In the genomic region with DNA sequence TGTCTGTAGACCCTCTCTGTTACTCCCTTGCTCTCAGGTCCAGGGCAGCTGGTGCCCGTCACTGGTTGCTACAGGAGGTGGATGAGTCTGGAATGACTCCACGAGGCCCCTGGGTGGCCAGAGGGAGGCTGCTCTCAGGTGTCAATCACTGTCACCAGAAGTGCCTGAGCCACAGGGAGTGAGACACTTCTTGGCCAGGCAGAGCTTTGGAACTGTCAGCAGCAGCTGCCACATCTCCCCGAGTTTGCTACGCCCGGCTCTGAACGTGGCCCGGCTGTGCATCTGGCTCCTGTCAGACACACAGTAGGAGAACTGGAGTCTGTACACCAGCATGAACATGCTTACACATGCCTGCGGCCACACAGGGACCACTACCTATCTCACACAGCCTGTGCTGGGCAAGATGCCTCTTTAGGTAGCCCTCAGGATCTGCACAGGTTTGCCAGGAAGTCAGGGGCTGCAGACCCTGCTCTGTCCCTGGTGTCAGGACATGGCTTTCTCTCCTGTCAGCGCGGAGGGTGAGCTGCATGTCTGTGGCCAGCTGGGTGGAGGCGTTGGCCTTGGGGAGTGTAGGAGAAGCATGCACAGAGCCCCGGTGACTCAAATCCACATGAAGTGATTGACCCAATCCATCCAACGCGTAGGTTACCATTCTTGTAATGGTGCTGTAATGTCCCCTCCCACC, we compare ENCODE assay signal across 11 mouse cellular contexts. TPM values are rescaled to one million over a fixed set of nuclear protein-coding genes. Genes with fewer than 3 reads are reported as not detected.
DNase-seq lines count a peak whose midpoint lies in the region; ATAC-seq and TF ChIP-seq lines count a peak whose summit lies in the region.
"Had no signal": no experiment of that assay in that cellular context is flagged by ENCODE, and none has a peak within 500 bp of the region (broad histone marks: within the 10 kb centered on the region; RNA-seq: fewer than 3 reads in every experiment).

No protein-coding gene starts in this region.

- no peak for TF ChIP-seq CTCF in kidney, postnatal 0 days (IDR thresholded peaks at IDR 0.05; ENCODE audit: low read depth)
- TF ChIP-seq CTCF in cortical plate, adult 2 months (IDR thresholded peaks at IDR 0.05; ENCODE audit: extremely low read depth, insufficient read depth, low read length): no peak

- 0 out of 2 replicates have a peak, but pooled peaks have one; percentile 19 for ATAC-seq in kidney, postnatal 0 days (replicated peaks; ENCODE audit: low FRiP score, low read depth)
- ATAC-seq in heart, embryonic 13.5 days (ENCODE audit: extremely low read depth, insufficient number of reproducible peaks, low FRiP score, low TSS enrichment): peak; percentile 38; the same call in 1 of the 2 replicates

- no peaks in the 10 kb centered on the region for H3K9me3 ChIP-seq in kidney, postnatal 0 days (replicated peaks; ENCODE audit: low read length)
- H3K9me3 ChIP-seq in heart, embryonic 13.5 days: no peaks in the 10 kb centered on the region
- H3K9me3 ChIP-seq: G1E; liver, embryonic 15.5 days had no signal

- DNase-seq in kidney, postnatal 0 days (ENCODE audit: low spot score): peak; percentile 61
- no peak for DNase-seq in kidney, adult 18-20 months
- peak; percentile 53 for DNase-seq in lung, postnatal 14 days
- no peak for DNase-seq in layer of hippocampus, adult 18-20 months (ENCODE audit: low spot score in 2 of 2)
- DNase-seq in cerebellum, adult 9-10 months: no peak
- no peak for DNase-seq in thymus, postnatal 25 days
- DNase-seq: thymus, postnatal 4 days had no signal

- no peak overlapping the region for H3K9ac ChIP-seq in kidney, postnatal 0 days (ENCODE audit: low read depth, low read length)
- H3K9ac ChIP-seq in heart, embryonic 13.5 days: peak overlapping the region; percentile 19; the same call in 1 of the 2 replicates
- H3K9ac ChIP-seq: liver, embryonic 15.5 days had no signal

- H3K4me3 ChIP-seq in kidney, postnatal 0 days (replicated peaks; ENCODE audit: low read depth, low read length): no peak overlapping the region
- H3K4me3 ChIP-seq in cortical plate, adult 2 months (ENCODE audit: insufficient read depth, low read length): no peak overlapping the region
- no peak overlapping the region for H3K4me3 ChIP-seq in heart, embryonic 13.5 days
- H3K4me3 ChIP-seq: liver, embryonic 15.5 days had no signal

- TF ChIP-seq POLR2A in cortical plate, adult 2 months (IDR thresholded peaks at IDR 0.05; ENCODE audit: extremely low read depth, insufficient read depth, low read length): no peak

- H3K4me2 ChIP-seq in kidney, postnatal 0 days (ENCODE audit: low read length): no peak overlapping the region
- H3K4me2 ChIP-seq in heart, embryonic 13.5 days: no peak overlapping the region
- H3K4me2 ChIP-seq: liver, embryonic 15.5 days had no signal

- H3K27me3 ChIP-seq in kidney, postnatal 0 days (ENCODE audit: insufficient read depth, low read length): no peaks in the 10 kb centered on the region
- no peaks in the 10 kb centered on the region for H3K27me3 ChIP-seq in heart, embryonic 13.5 days (replicated peaks)
- H3K27me3 ChIP-seq: liver, embryonic 15.5 days had no signal

- H3K36me3 ChIP-seq in kidney, postnatal 0 days (ENCODE audit: insufficient read depth, low read length): 0 out of 2 replicates have a peak, but pooled peaks cover 13% of the 10 kb centered on the region
- H3K36me3 ChIP-seq in heart, embryonic 13.5 days: peaks cover 47% of the 10 kb centered on the region

- 30% methylated on average over 14 of the region's 14 CpGs for WGBS in kidney, postnatal 0 days
- 28% methylated on average over 14 of the region's 14 CpGs for WGBS in heart, embryonic 13.5 days

- no peak overlapping the region for H3K27ac ChIP-seq in kidney, postnatal 0 days
- H3K27ac ChIP-seq in cortical plate, adult 2 months (ENCODE audit: insufficient read depth, low read length): peak overlapping the region; percentile 80
- H3K27ac ChIP-seq in heart, embryonic 13.5 days (replicated peaks): peak overlapping the region; percentile 61
- H3K27ac ChIP-seq: liver, embryonic 15.5 days had no signal

- H3K4me1 ChIP-seq in kidney, postnatal 0 days (replicated peaks; ENCODE audit: insufficient read depth, low read length): peaks cover 13% of the 10 kb centered on the region; the same call in 1 of the 2 replicates
- peaks cover 5% of the 10 kb centered on the region for H3K4me1 ChIP-seq in cortical plate, adult 2 months (ENCODE audit: control insufficient read depth, insufficient read depth, low read length)
- H3K4me1 ChIP-seq in heart, embryonic 13.5 days: peaks cover 45% of the 10 kb centered on the region
- H3K4me1 ChIP-seq: liver, embryonic 15.5 days had no signal

RNA-seq across cellular contexts. Expression of gene Hs1bp3, which starts 18.4 kb away (rescaled TPM):
- 10.2 and 12.2 TPM in 2 replicates for polyA plus RNA-seq in kidney, postnatal 0 days (2015; fragmentation: Nextera tagmentation; extraction: Ambion mirVana)
- polyA plus RNA-seq in cortical plate, adult 2 months (2012; rRNA removed): 15.4 and 15.7 TPM in 2 replicates
- 14.3 and 15.6 TPM in 2 replicates for polyA plus RNA-seq in heart, embryonic 13.5 days (2015; fragmentation: Nextera tagmentation; extraction: Ambion mirVana)
- total RNA-seq in layer of hippocampus, adult 18-20 months (2021): 10 to 100 TPM; 18.2 to 18.3 TPM

RNA-seq across cellular contexts. Expression of gene Gdf7, which starts 29.9 kb away (rescaled TPM):
- 2.3 and 3.1 TPM in 2 replicates for polyA plus RNA-seq in kidney, postnatal 0 days (2015; fragmentation: Nextera tagmentation; extraction: Ambion mirVana)
- 0.06 and 0.23 TPM in 2 replicates for polyA plus RNA-seq in cortical plate, adult 2 months (2012; rRNA removed)
- not detected in 2 replicates for polyA plus RNA-seq in heart, embryonic 13.5 days (2015; fragmentation: Nextera tagmentation; extraction: Ambion mirVana)
- total RNA-seq in layer of hippocampus, adult 18-20 months (2021): under 1 TPM; 0.30 to 0.59 TPM
- total RNA-seq: G1E had no signal
- polyA plus RNA-seq: G1E; liver, embryonic 15.5 days had no signal

Comparison
In these comparisons a context has a peak if more than half of its experiments do, and no peak if none do; other contexts are left out.
1. DNase-seq: peak in kidney, postnatal 0 days (single experiment) and lung, postnatal 14 days (single experiment); none in kidney, adult 18-20 months (single experiment), layer of hippocampus, adult 18-20 months (0 of 2), cerebellum, adult 9-10 months (single experiment) and thymus, postnatal 25 days (single experiment).